Mouse (Mus musculus) neural tube, embryonic 11.5 days (tissue): ENCODE measurements around the gene Hexim2. TPM values are rescaled to one million over a fixed set of nuclear protein-coding genes. Genes with fewer than 3 reads are reported as not detected.

Experiments used
- ATAC-seq: fragments of 200-750 bp; cut with Nextera tagmentation; 2 replicates; pipeline ENCODE4 v1.8.0; 2017; ENCODE audit warnings: moderate number of reproducible peaks, mild to moderate bottlenecking, moderate TSS enrichment, moderate library complexity; ENCODE audit not compliant: insufficient read depth, low FRiP score, low TSS enrichment
- DNase-seq: peaks from one replicate; pipeline ENCODE4 v3.0.0-alpha.2; 2015; ENCODE audit warnings: low spot score
- H3K27ac ChIP-seq: fragments of 300-500 bp; sonication (generic); 2 replicates; pipeline ENCODE4 v1.5.1; 2014; ENCODE audit warnings: low read depth, mild to moderate bottlenecking, low read length
- H3K27me3 ChIP-seq: fragments of 300-500 bp; sonication (generic); 2 replicates; pipeline ENCODE4 v1.6.1; 2014; ENCODE audit warnings: mild to moderate bottlenecking, low read length, mixed read lengths; ENCODE audit not compliant: control insufficient read depth, insufficient read depth
- H3K36me3 ChIP-seq: fragments of 300-500 bp; sonication (generic); 2 replicates; pipeline ENCODE4 v1.6.1; 2014; ENCODE audit warnings: mild to moderate bottlenecking, low read length, moderate library complexity, mixed read lengths; ENCODE audit not compliant: control insufficient read depth, insufficient read depth
- H3K4me1 ChIP-seq: fragments of 300-500 bp; sonication (generic); 2 replicates; pipeline ENCODE4 v1.6.1; 2014; ENCODE audit warnings: low read length, mixed read lengths; ENCODE audit not compliant: control insufficient read depth, insufficient read depth
- H3K4me2 ChIP-seq: fragments of 300-500 bp; sonication (generic); 2 replicates; pipeline ENCODE4 v1.6.1; 2014; ENCODE audit warnings: low read depth, mild to moderate bottlenecking, moderate library complexity
- H3K4me3 ChIP-seq: fragments of 300-500 bp; sonication (generic); 2 replicates; pipeline ENCODE4 v1.5.1; 2014; ENCODE audit warnings: low read depth, low read length
- H3K9ac ChIP-seq: fragments of 300-500 bp; sonication (generic); 2 replicates; pipeline ENCODE4 v1.6.1; 2014; ENCODE audit warnings: mild to moderate bottlenecking, low read length
- H3K9me3 ChIP-seq: fragments of 300-500 bp; sonication (generic); 2 replicates; pipeline ENCODE4 v1.6.1; 2016; ENCODE audit warnings: low read length; ENCODE audit not compliant: control insufficient read depth
- WGBS: fragments of 180-500 bp; shearing (Covaris S2); extraction: QIAGEN DNeasy Blood & Tissue Kit; methylation state at CpG from one replicate; pipeline ENCODE4 v1.1.7; 2014; 5-methylcytosine and 5-hydroxymethylcytosine counted together
- polyA plus RNA-seq: library from polyadenylated mRNA; unstranded; fragments of >200 nt; fragmentation: Nextera tagmentation; extraction: Ambion mirVana; gene quantifications from 2 replicates; pipeline ENCODE4 v1.2.1, GENCODE M21; 2014

The Hexim2 gene
- polyA plus RNA-seq, 1 experiment from 2014 or later = 5.8 TPM

DNA sequence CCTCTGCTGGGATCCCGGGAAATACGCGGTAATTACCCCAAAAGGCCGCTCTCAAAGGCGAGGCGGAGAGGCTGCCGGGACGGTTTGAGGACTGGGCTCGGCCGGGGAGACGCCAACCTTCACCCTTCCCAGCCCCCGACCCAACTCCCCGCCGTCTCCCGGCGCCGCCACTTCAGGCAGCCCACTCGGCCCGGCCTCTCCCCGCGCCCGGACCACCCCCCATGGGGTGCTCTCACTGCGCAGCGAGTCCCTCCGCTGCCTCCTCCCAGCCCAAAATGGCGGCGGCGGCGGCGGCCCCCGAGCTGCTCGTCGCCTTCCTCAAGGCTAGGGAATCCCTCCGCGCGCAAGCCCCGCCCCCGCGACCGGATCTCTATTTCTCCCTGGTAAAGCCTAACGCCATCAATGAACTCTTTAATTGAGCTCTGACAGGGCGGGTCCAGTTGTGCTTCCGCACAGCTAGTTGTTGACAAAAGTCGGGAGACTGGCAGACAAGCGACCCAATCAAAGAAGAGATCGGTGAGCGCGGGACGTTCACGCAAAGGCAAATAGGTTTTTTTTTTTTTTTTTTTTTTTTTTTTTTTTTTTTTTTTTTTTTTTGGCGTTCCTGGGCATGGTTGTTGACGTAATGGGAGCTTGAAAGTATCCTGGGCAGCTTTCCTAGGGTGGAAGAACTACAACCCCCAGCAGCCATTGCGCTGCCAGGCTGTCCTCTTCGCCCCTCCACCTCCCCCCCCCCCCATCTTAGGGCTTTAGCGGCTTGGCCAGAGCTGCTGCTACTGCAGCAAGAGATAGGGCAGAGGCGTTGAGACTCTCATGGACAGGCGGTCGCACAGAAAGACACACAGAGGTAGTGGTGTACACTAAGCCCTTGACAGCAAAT is 587 bp downstream of the Hexim2 start:
- ATAC-seq = peak; percentile 92
- peak overlapping the region; percentile 83 for H3K4me2 ChIP-seq

GRCm38 (mm10) chr11:103133456-103134185 is 1.4 kb downstream of the Hexim2 start:
- H3K4me1 ChIP-seq = peaks cover 11% of the 10 kb centered on the region; the same call in 1 of the 2 replicates
- peak overlapping the region; percentile 49 for H3K9ac ChIP-seq
- H3K4me3 ChIP-seq = peak overlapping the region; percentile 12; the same call in 1 of the 2 replicates
- WGBS = 60% methylated on average over 6 of the region's 6 CpGs
- no peaks in the 10 kb centered on the region for H3K27me3 ChIP-seq
- H3K4me2 ChIP-seq = peak overlapping the region; percentile 31
- no peaks in the 10 kb centered on the region for H3K36me3 ChIP-seq
- ATAC-seq = no peak
- DNase-seq = no peak
- H3K9me3 ChIP-seq = no peaks in the 10 kb centered on the region
- H3K27ac ChIP-seq = no peak overlapping the region; the same call in 1 of the 2 replicates

More for the DNA sequence above, 587 bp downstream of the Hexim2 start:
- H3K4me3 ChIP-seq = peak overlapping the region; percentile 90
- peak; percentile 100 for DNase-seq
- no peaks in the 10 kb centered on the region for H3K27me3 ChIP-seq
- peaks cover 11% of the 10 kb centered on the region; the same call in 1 of the 2 replicates for H3K4me1 ChIP-seq
- H3K9ac ChIP-seq = peak overlapping the region; percentile 99
- under 1% methylated on average over 46 of the region's 58 CpGs for WGBS
- H3K36me3 ChIP-seq = no peaks in the 10 kb centered on the region
- H3K27ac ChIP-seq = peak overlapping the region; percentile 92
- no peaks in the 10 kb centered on the region for H3K9me3 ChIP-seq

GRCm38 (mm10) chr11:103134221-103134620 is 2.0 kb downstream of the Hexim2 start:
- Histone ChIP-seq H3K27ac (no peak overlapping the region), H3K9ac (no peak overlapping the region), H3K9me3 (no peaks in the 10 kb centered on the region), H3K4me3 (no peak overlapping the region), H3K36me3 (no peaks in the 10 kb centered on the region), H3K4me1 (peaks cover 11% of the 10 kb centered on the region; the same call in 1 of the 2 replicates), H3K4me2 (no peak overlapping the region), H3K27me3 (no peaks in the 10 kb centered on the region)
- ATAC-seq (no peak), DNase-seq (no peak)
- WGBS = 82% methylated on average over 3 of the region's 3 CpGs

DNA sequence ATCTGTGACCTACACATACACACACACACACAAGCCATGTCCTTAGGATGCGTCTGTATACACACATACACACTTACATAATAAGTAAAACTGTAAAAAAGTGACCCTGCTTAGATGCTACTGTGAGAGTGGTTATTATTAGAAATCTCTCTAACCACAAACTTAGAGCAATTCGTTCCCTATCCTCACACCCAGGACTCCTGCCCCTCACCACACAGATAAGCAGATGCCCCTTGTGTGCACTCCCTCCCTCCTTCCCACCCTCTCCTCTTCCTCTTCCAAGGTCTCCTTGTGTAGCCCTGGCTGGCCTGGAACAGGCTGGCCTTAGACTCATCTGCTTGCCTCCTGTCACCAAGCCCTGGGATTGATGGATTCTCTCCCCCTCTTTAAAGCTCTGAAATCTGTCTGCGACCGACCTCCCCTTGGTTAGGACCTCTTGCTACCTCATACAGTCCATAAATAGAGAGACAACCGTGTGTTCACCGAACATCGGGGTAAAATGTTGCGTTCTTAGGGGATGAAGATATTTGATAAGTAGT is 3.9 kb downstream of the Hexim2 start:
- H3K27me3 ChIP-seq = no peaks in the 10 kb centered on the region
- H3K36me3 ChIP-seq = no peaks in the 10 kb centered on the region
- no peak overlapping the region for H3K4me2 ChIP-seq
- H3K4me1 ChIP-seq = peaks cover 10% of the 10 kb centered on the region; the same call in 1 of the 2 replicates
- H3K27ac ChIP-seq = no peak overlapping the region
- 86% methylated on average over 8 of the region's 8 CpGs for WGBS
- H3K9ac ChIP-seq = no peak overlapping the region
- H3K4me3 ChIP-seq = no peak overlapping the region
- H3K9me3 ChIP-seq = no peaks in the 10 kb centered on the region
- ATAC-seq = no peak
- no peak for DNase-seq

- Histone ChIP-seq H3K27ac (no peak overlapping the region), H3K9ac (no peak overlapping the region; the same call in 1 of the 2 replicates), H3K4me2 (no peak overlapping the region), H3K27me3 (no peaks in the 10 kb centered on the region), H3K4me3 (no peak overlapping the region), H3K4me1 (peaks cover 3% of the 10 kb centered on the region), H3K9me3 (no peaks in the 10 kb centered on the region), H3K36me3 (no peaks in the 10 kb centered on the region)
- DNase-seq = no peak
- ATAC-seq = no peak
- WGBS = 84% methylated on average over 14 of the region's 14 CpGs
Observed at GRCm38 (mm10) chr11:103139951-103140762, 7.9 kb downstream of the Hexim2 start.

DNA sequence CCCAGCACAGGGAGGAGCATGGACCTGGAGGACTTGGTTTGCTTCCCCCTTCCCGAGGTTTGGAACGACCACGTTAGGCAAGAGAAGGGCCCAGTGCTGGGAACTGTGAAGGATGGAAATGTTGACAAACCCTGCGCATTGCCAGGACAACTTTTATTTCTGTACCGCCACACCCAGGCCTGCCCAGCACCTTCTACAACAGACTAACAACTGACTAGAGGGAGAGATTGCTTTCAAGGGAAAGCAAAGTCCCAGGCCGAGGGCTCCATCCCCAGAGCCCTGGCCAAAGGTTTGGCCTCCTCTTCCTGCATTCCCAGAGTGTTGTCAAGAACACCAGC is 8.5 kb downstream of the Hexim2 start:
- Histone ChIP-seq H3K9ac (no peak overlapping the region), H3K36me3 (no peaks in the 10 kb centered on the region), H3K9me3 (no peaks in the 10 kb centered on the region), H3K27ac (no peak overlapping the region), H3K27me3 (no peaks in the 10 kb centered on the region), H3K4me2 (no peak overlapping the region), H3K4me1 (peaks cover 3% of the 10 kb centered on the region), H3K4me3 (no peak overlapping the region)
- no peak for DNase-seq
- no peak for ATAC-seq
- WGBS = 58% methylated on average over 6 of the region's 6 CpGs

GRCm38 (mm10) chr11:103141101-103141943 is 9.1 kb downstream of the Hexim2 start:
- H3K9ac ChIP-seq = no peak overlapping the region
- no peak for ATAC-seq
- H3K27ac ChIP-seq = no peak overlapping the region
- H3K27me3 ChIP-seq = no peaks in the 10 kb centered on the region
- DNase-seq = no peak
- H3K9me3 ChIP-seq = no peaks in the 10 kb centered on the region
- WGBS = 39% methylated on average over 11 of the region's 11 CpGs
- H3K4me2 ChIP-seq = no peak overlapping the region
- no peak overlapping the region for H3K4me3 ChIP-seq
- H3K36me3 ChIP-seq = no peaks in the 10 kb centered on the region
- peaks cover 3% of the 10 kb centered on the region for H3K4me1 ChIP-seq

DNA sequence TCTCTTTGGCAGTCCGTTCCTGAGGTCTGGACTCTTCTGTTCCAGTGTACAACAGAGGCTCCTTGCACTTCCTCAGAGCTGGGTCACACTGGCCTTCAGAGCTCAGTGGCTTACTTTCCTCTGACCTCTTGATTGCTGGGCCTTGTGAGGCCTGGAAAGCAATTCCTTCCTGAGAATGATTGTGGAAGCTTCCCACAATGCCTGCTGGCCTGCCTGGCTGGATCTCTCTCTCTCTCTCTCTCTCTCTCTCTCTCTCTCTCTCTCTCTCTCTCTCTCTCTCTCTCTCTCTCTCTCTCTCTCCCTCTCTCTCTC is 9.7 kb downstream of the Hexim2 start:
- no peaks in the 10 kb centered on the region for H3K36me3 ChIP-seq
- no peak overlapping the region for H3K4me2 ChIP-seq
- H3K9me3 ChIP-seq = no peaks in the 10 kb centered on the region
- no peak for ATAC-seq
- 42% methylated on average over 1 of the region's 1 CpGs for WGBS
- no peak overlapping the region for H3K4me3 ChIP-seq
- DNase-seq = no peak
- H3K27me3 ChIP-seq = no peaks in the 10 kb centered on the region
- no peak overlapping the region for H3K9ac ChIP-seq
- H3K27ac ChIP-seq = no peak overlapping the region
- H3K4me1 ChIP-seq = peaks cover 3% of the 10 kb centered on the region
